Mouse (Mus musculus) embryonic facial prominence, embryonic 12.5 days (tissue): Measurements from ENCODE around the gene Gzmk. TPM values are rescaled to one million over a fixed set of nuclear protein-coding genes. Genes with fewer than 3 reads are reported as not detected.

ENCODE experiments used
- ATAC-seq: fragments of 200-750 bp; cut with Nextera tagmentation; 2 replicates; pipeline ENCODE4 v1.8.0; 2017; ENCODE audit not compliant: insufficient number of reproducible peaks, insufficient read depth, low FRiP score, low TSS enrichment
- H3K27ac ChIP-seq: fragments of 300-500 bp; sonication (generic); 2 replicates; pipeline ENCODE4 v1.5.1; 2016; ENCODE audit warnings: mild to moderate bottlenecking
- H3K27me3 ChIP-seq: fragments of 300-500 bp; sonication (generic); 2 replicates; pipeline ENCODE4 v1.6.1; 2016; ENCODE audit warnings: mild to moderate bottlenecking, moderate library complexity
- H3K36me3 ChIP-seq: fragments of 300-500 bp; sonication (generic); 2 replicates; pipeline ENCODE4 v1.6.1; 2016; ENCODE audit warnings: mild to moderate bottlenecking
- H3K4me1 ChIP-seq: fragments of 300-500 bp; sonication (generic); 2 replicates; pipeline ENCODE4 v1.6.1; 2016
- H3K4me2 ChIP-seq: fragments of 300-500 bp; sonication (generic); replicated peaks from 2 replicates; pipeline ENCODE4 v1.6.1; 2016; ENCODE audit warnings: mild to moderate bottlenecking, moderate library complexity
- H3K4me3 ChIP-seq: fragments of 300-500 bp; sonication (generic); 2 replicates; pipeline ENCODE4 v1.5.1; 2016; ENCODE audit warnings: mild to moderate bottlenecking
- H3K9ac ChIP-seq: fragments of 300-500 bp; sonication (generic); 2 replicates; pipeline ENCODE4 v1.6.1; 2016; ENCODE audit warnings: mild to moderate bottlenecking, moderate library complexity
- H3K9me3 ChIP-seq: fragments of 300-500 bp; sonication (generic); 2 replicates; pipeline ENCODE4 v1.6.1; 2016; ENCODE audit warnings: mild to moderate bottlenecking, moderate library complexity
- WGBS: fragments of 180-500 bp; shearing (Covaris S2); methylation state at CpG from one replicate; pipeline ENCODE4 v1.1.7; 2016; 5-methylcytosine and 5-hydroxymethylcytosine counted together
- polyA plus RNA-seq: library from polyadenylated mRNA; unstranded; fragments of >200 nt; fragmentation: Nextera tagmentation; extraction: Ambion mirVana; gene quantifications from 2 replicates; pipeline ENCODE4 v1.2.1, GENCODE M21; 2016

Gene Gzmk
- polyA plus RNA-seq, 1 experiment from 2014 or later = not detected

GRCm38 (mm10) chr13:113201631-113202030, 24.1 kb downstream of the Gzmk start:
- no peak for ATAC-seq
- WGBS = 89% methylated on average over 2 of the region's 2 CpGs
- no peaks in the 10 kb centered on the region for H3K27me3 ChIP-seq
- no peak overlapping the region for H3K9ac ChIP-seq
- no peak overlapping the region for H3K27ac ChIP-seq
- H3K36me3 ChIP-seq = no peaks in the 10 kb centered on the region
- no peak overlapping the region for H3K4me2 ChIP-seq
- H3K4me3 ChIP-seq = no peak overlapping the region
- H3K4me1 ChIP-seq = peaks cover 7% of the 10 kb centered on the region; the same call in 1 of the 2 replicates
- no peaks in the 10 kb centered on the region for H3K9me3 ChIP-seq

DNA sequence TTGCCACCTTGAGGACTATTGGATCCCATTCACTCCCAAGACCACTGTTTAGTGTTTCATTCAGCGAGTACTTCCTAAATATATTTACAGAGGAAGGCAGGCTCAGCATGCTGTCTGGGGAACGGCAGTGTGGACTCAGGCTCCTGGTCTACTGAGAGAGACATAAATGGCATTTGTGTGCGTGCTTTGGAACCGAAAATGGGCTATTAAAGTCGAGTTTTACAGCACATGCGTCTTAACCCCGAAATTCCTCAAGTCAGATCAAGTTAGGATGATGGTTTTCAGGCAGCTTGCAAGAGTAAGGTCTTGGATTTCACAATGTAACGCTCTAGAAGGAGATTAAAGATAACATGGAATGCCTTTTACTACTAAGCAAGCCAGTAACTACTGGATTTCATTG, 25.0 kb downstream of the Gzmk start:
- H3K27ac ChIP-seq = no peak overlapping the region
- no peaks in the 10 kb centered on the region for H3K36me3 ChIP-seq
- no peak overlapping the region for H3K9ac ChIP-seq
- WGBS = 39% methylated on average over 8 of the region's 8 CpGs
- no peak overlapping the region for H3K4me2 ChIP-seq
- ATAC-seq = no peak
- H3K27me3 ChIP-seq = no peaks in the 10 kb centered on the region
- H3K9me3 ChIP-seq = no peaks in the 10 kb centered on the region
- H3K4me3 ChIP-seq = no peak overlapping the region
- H3K4me1 ChIP-seq = peaks cover 7% of the 10 kb centered on the region; the same call in 1 of the 2 replicates

DNA sequence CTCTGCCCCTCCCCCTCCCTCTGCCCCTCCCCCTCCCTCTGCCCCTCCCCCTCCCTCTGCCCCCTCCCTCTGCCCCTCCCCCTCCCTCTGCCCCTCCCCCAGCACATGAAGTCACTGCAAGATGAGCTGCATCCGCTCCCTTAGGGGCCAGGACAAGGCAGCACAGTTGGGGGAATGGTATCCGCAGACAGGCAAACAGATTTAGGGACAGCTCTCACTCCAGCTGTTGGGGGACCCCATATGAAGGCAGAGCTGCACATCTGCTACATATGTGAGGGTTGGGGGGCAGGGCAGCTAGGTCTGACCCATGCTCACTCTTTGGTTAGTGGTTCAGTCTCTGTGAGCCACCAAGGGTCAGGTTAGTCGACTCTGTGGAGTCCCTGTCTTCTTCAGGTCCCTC, 26.4 kb downstream of the Gzmk start:
- Histone ChIP-seq H3K4me1 (peaks cover 7% of the 10 kb centered on the region; the same call in 1 of the 2 replicates), H3K27ac (no peak overlapping the region), H3K9ac (no peak overlapping the region), H3K36me3 (no peaks in the 10 kb centered on the region), H3K9me3 (no peaks in the 10 kb centered on the region), H3K4me3 (no peak overlapping the region), H3K4me2 (no peak overlapping the region), H3K27me3 (no peaks in the 10 kb centered on the region)
- WGBS = 40% methylated on average over 3 of the region's 3 CpGs
- ATAC-seq = no peak

- no peak overlapping the region for H3K4me3 ChIP-seq
- peaks cover 7% of the 10 kb centered on the region; the same call in 1 of the 2 replicates for H3K4me1 ChIP-seq
- no peak for ATAC-seq
- no peaks in the 10 kb centered on the region for H3K27me3 ChIP-seq
- 81% methylated on average over 9 of the region's 9 CpGs for WGBS
- H3K4me2 ChIP-seq = no peak overlapping the region
- no peaks in the 10 kb centered on the region for H3K36me3 ChIP-seq
- no peak overlapping the region for H3K9ac ChIP-seq
- H3K27ac ChIP-seq = no peak overlapping the region
- H3K9me3 ChIP-seq = no peaks in the 10 kb centered on the region
Observed at GRCm38 (mm10) chr13:113197872-113198502, 27.7 kb downstream of the Gzmk start.

DNA sequence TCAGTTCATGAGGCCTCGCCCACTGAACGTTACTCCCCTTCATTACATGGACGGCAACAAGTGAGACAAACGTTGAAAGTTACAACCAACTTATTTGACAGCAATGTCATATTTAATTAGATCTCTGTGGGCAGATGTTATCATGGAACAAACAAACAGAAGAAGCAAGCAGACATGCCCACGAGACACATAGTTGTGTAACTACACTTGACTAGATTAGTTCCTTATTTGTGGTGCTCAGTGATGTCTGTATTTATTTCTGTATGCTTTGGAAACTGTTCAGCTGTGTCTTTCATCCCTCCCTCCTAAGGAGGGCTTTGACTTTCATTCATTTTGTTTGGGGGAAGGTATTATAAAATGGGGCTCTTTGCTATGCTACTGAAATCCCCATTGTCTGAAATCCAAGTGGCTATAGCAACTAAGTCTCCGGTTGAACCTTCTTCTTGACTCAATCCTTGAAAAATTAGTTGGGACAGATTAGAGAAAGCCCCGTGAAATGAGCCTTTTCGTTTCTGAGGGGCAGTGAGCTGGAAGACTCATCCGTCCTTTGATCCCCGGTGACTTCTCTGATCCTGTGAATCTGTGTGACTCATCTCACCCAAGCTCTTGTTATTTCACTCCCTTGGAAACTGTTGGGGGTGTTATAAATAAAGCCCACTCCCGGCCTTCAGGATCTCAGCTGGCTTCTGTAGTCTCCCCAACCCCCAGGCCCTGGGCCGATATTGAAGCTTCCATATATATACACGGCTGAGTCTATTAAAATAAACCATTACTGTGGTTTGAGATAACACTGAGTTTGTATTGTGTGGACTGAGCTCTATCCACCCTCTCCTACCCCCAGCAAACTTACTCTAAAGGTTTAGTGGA, 28.7 kb downstream of the Gzmk start:
- Histone ChIP-seq H3K27me3 (no peaks in the 10 kb centered on the region), H3K4me1 (peaks cover 7% of the 10 kb centered on the region; the same call in 1 of the 2 replicates), H3K4me2 (no peak overlapping the region), H3K36me3 (no peaks in the 10 kb centered on the region), H3K27ac (no peak overlapping the region), H3K9ac (no peak overlapping the region), H3K9me3 (no peaks in the 10 kb centered on the region), H3K4me3 (no peak overlapping the region)
- no peak for ATAC-seq
- 69% methylated on average over 13 of the region's 13 CpGs for WGBS

GRCm38 (mm10) chr13:113183720-113184119, 42.0 kb downstream of the Gzmk start:
- Histone ChIP-seq H3K9me3 (no peaks in the 10 kb centered on the region), H3K4me3 (no peak overlapping the region), H3K4me1 (no peaks in the 10 kb centered on the region), H3K27me3 (no peaks in the 10 kb centered on the region), H3K36me3 (no peaks in the 10 kb centered on the region), H3K9ac (no peak overlapping the region), H3K4me2 (no peak overlapping the region), H3K27ac (no peak overlapping the region)
- ATAC-seq = no peak
- 89% methylated on average over 4 of the region's 4 CpGs for WGBS

DNA sequence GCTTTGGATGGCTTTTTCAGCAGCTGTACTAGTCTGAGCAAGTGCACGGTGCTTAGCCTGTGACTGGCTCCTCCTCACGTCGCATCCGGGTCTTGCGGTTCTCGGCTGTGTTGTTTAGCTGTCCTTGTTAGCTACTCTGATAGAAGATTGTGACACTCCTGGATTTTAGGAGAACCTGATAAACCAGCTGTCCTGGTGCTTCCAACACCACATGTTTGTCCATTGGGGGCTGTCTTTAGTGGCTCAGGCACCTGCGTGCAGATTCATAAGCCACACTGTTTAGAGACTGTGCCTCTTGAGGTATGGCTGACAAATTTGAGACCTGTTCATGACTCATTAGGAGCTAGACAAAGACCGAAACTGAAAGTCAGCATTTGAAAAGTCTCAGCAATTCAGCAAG, 42.4 kb downstream of the Gzmk start:
- Histone ChIP-seq H3K27me3 (no peaks in the 10 kb centered on the region), H3K27ac (no peak overlapping the region), H3K4me1 (no peaks in the 10 kb centered on the region), H3K4me3 (no peak overlapping the region), H3K9ac (no peak overlapping the region), H3K9me3 (no peaks in the 10 kb centered on the region), H3K36me3 (no peaks in the 10 kb centered on the region), H3K4me2 (no peak overlapping the region)
- 87% methylated on average over 8 of the region's 8 CpGs for WGBS
- no peak for ATAC-seq

DNA sequence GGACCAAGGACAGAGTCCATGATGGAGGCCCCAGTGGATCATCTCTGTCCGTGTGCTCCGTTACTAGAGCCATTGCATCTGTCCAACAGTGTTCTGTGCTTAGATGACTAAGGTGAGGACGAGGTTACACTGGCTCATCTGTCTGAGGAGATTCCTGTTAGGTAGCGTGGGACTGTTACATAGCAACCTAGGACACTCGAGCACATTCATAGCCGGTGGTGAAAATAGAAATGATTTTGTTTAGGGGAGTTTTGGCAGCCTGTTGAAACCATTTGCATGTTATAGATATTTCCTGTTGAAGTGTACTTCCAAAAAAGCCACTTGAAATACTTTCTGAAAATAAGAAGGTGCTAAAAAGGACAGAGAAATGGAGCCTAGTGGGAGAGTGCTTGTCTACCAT, 51.5 kb downstream of the Gzmk start:
- Histone ChIP-seq H3K27ac (no peak overlapping the region), H3K9me3 (no peaks in the 10 kb centered on the region), H3K4me3 (no peak overlapping the region), H3K4me2 (no peak overlapping the region), H3K36me3 (no peaks in the 10 kb centered on the region), H3K9ac (no peak overlapping the region), H3K27me3 (no peaks in the 10 kb centered on the region), H3K4me1 (no peaks in the 10 kb centered on the region)
- 88% methylated on average over 6 of the region's 6 CpGs for WGBS
- ATAC-seq = no peak

GRCm38 (mm10) chr13:113170256-113170655, 55.5 kb downstream of the Gzmk start:
- H3K4me2 ChIP-seq = no peak overlapping the region
- ATAC-seq = no peak

GRCm38 (mm10) chr13:113168018-113168534, 57.6 kb downstream of the Gzmk start:
- H3K4me1 ChIP-seq = no peaks in the 10 kb centered on the region
- no peaks in the 10 kb centered on the region for H3K27me3 ChIP-seq
- no peak overlapping the region for H3K4me2 ChIP-seq
- 68% methylated on average over 9 of the region's 9 CpGs for WGBS
- H3K9ac ChIP-seq = no peak overlapping the region
- H3K27ac ChIP-seq = no peak overlapping the region
- no peaks in the 10 kb centered on the region for H3K36me3 ChIP-seq
- ATAC-seq = no peak
- no peaks in the 10 kb centered on the region for H3K9me3 ChIP-seq
- no peak overlapping the region for H3K4me3 ChIP-seq

More at GRCm38 (mm10) chr13:113170256-113170655, 55.5 kb downstream of the Gzmk start:
- H3K4me3 ChIP-seq = no peak overlapping the region
- H3K9ac ChIP-seq = no peak overlapping the region
- no peaks in the 10 kb centered on the region for H3K27me3 ChIP-seq
- no peaks in the 10 kb centered on the region for H3K4me1 ChIP-seq
- no peaks in the 10 kb centered on the region for H3K9me3 ChIP-seq
- H3K27ac ChIP-seq = no peak overlapping the region
- no peaks in the 10 kb centered on the region for H3K36me3 ChIP-seq

GRCm38 (mm10) chr13:113164252-113165005, 61.3 kb downstream of the Gzmk start:
- 90% methylated on average over 5 of the region's 5 CpGs for WGBS
- ATAC-seq = no peak
- no peaks in the 10 kb centered on the region for H3K36me3 ChIP-seq
- H3K4me1 ChIP-seq = no peaks in the 10 kb centered on the region
- H3K9me3 ChIP-seq = no peaks in the 10 kb centered on the region
- H3K4me3 ChIP-seq = no peak overlapping the region
- no peaks in the 10 kb centered on the region for H3K27me3 ChIP-seq
- H3K27ac ChIP-seq = no peak overlapping the region
- no peak overlapping the region for H3K4me2 ChIP-seq
- H3K9ac ChIP-seq = no peak overlapping the region
